Mouse (Mus musculus) lung, adult 2 months (tissue): ENCODE results near the gene Fgfbp3.

Experiments
- CTCF ChIP-seq: fragments of 200-500 bp; IDR thresholded peaks from 2 replicates; pipeline ENCODE4 v1.5.1; 2011; ENCODE audit warnings: mild to moderate bottlenecking, low read length, control low read depth; ENCODE audit not compliant: insufficient read depth
- POLR2A ChIP-seq: fragments of 200-500 bp; IDR thresholded peaks from 2 replicates; pipeline ENCODE4 v1.6.1; 2011; ENCODE audit warnings: low read depth, mild to moderate bottlenecking, control low read depth, low read length, borderline replicate concordance; ENCODE audit errors: extremely low read depth

GRCm38 (mm10) chr19:36922936-36923335 lies 3.5 kb upstream of the Fgfbp3 start:
- TF ChIP-seq POLR2A (no peak), CTCF (no peak)
